ENCODE assay signal across 14 mouse cellular contexts in genomic region chr8:117387642-117388041, GRCm38 (mm10).
DNase-seq lines count a peak whose midpoint lies in the region; ATAC-seq and TF ChIP-seq lines count a peak whose summit lies in the region.
"Had no signal": no experiment of that assay in that cellular context is flagged by ENCODE, and none has a peak within 500 bp of the region (broad histone marks: within the 10 kb centered on the region; RNA-seq: fewer than 3 reads in every experiment).

No protein-coding gene starts in this region.

- no peak overlapping the region for H3K9ac ChIP-seq in forebrain, embryonic 14.5 days (ENCODE audit: low read length)
- H3K9ac ChIP-seq in neural tube, embryonic 13.5 days: no peak overlapping the region
- H3K9ac ChIP-seq in stomach, embryonic 16.5 days (ENCODE audit: low read length): 0 out of 2 replicates have a peak overlapping the region, but pooled peaks have one; percentile 29
- H3K9ac ChIP-seq: embryonic facial prominence, embryonic 12.5 days; forebrain, embryonic 13.5 days; liver, embryonic 12.5 days; midbrain, embryonic 13.5 days had no signal

- no peak overlapping the region for H3K4me3 ChIP-seq in forebrain, embryonic 10.5 days
- no peak overlapping the region for H3K4me3 ChIP-seq in forebrain, embryonic 14.5 days (ENCODE audit: low read depth, low read length)
- no peak overlapping the region for H3K4me3 ChIP-seq in kidney, adult 2 months (ENCODE audit: insufficient read depth, low read depth, low read length)
- H3K4me3 ChIP-seq in neural tube, embryonic 13.5 days: no peak overlapping the region
- no peak overlapping the region for H3K4me3 ChIP-seq in stomach, embryonic 16.5 days (replicated peaks; ENCODE audit: low read length)
- H3K4me3 ChIP-seq: embryonic facial prominence, embryonic 12.5 days; forebrain, embryonic 13.5 days; liver, embryonic 12.5 days; midbrain, embryonic 13.5 days had no signal

- H3K4me1 ChIP-seq in forebrain, embryonic 10.5 days: peaks cover 15% of the 10 kb centered on the region
- H3K4me1 ChIP-seq in forebrain, embryonic 14.5 days (ENCODE audit: control insufficient read depth, insufficient read depth, low read length): no peaks in the 10 kb centered on the region
- peaks cover 9% of the 10 kb centered on the region for H3K4me1 ChIP-seq in kidney, adult 2 months (ENCODE audit: control insufficient read depth, insufficient read depth, low read length)
- peaks cover 42% of the 10 kb centered on the region for H3K4me1 ChIP-seq in neural tube, embryonic 13.5 days (replicated peaks)
- peaks cover 7% of the 10 kb centered on the region for H3K4me1 ChIP-seq in stomach, embryonic 16.5 days (ENCODE audit: control insufficient read depth, insufficient read depth, low read length)
- H3K4me1 ChIP-seq: liver, embryonic 12.5 days had no signal

- WGBS in forebrain, embryonic 10.5 days: 70% methylated on average over 10 of the region's 10 CpGs
- WGBS in forebrain, embryonic 14.5 days: 64% methylated on average over 10 of the region's 10 CpGs
- WGBS in kidney, adult 2 months: 55% methylated on average over 10 of the region's 10 CpGs
- 46% methylated on average over 10 of the region's 10 CpGs for WGBS in neural tube, embryonic 13.5 days
- 65% methylated on average over 10 of the region's 10 CpGs for WGBS in stomach, embryonic 16.5 days

- no peak overlapping the region for H3K4me2 ChIP-seq in forebrain, embryonic 14.5 days (ENCODE audit: low read length)
- no peak overlapping the region for H3K4me2 ChIP-seq in neural tube, embryonic 13.5 days
- H3K4me2 ChIP-seq in stomach, embryonic 16.5 days (ENCODE audit: low read depth, low read length): no peak overlapping the region
- H3K4me2 ChIP-seq: embryonic facial prominence, embryonic 12.5 days; forebrain, embryonic 13.5 days; liver, embryonic 12.5 days; midbrain, embryonic 13.5 days had no signal

- TF ChIP-seq POLR2A in kidney, adult 2 months (IDR thresholded peaks at IDR 0.05; ENCODE audit: low read depth, low read length): no peak

- H3K27ac ChIP-seq in forebrain, embryonic 10.5 days: 0 out of 2 replicates have a peak overlapping the region, but pooled peaks have one; percentile 3
- H3K27ac ChIP-seq in forebrain, embryonic 14.5 days (ENCODE audit: low read depth, low read length): no peak overlapping the region
- 0 out of 2 replicates have a peak overlapping the region, but pooled peaks have one; percentile 20 for H3K27ac ChIP-seq in kidney, adult 2 months (ENCODE audit: insufficient read depth, low read depth, low read length)
- H3K27ac ChIP-seq in neural tube, embryonic 13.5 days (replicated peaks): peak overlapping the region; percentile 42; the same call in 1 of the 2 replicates
- H3K27ac ChIP-seq in stomach, embryonic 16.5 days (ENCODE audit: low read length): peak overlapping the region; percentile 7; the same call in 1 of the 2 replicates
- H3K27ac ChIP-seq: embryonic facial prominence, embryonic 12.5 days; forebrain, embryonic 13.5 days; midbrain, embryonic 13.5 days had no signal

- TF ChIP-seq CTCF in kidney, adult 2 months (conservative IDR thresholded peaks at IDR 0.05; ENCODE audit: insufficient read depth, insufficient read length, low read depth, low read length): no peak

- H3K36me3 ChIP-seq in forebrain, embryonic 10.5 days (replicated peaks): peaks cover 35% of the 10 kb centered on the region
- 0 out of 2 replicates have a peak, but pooled peaks cover 8% of the 10 kb centered on the region for H3K36me3 ChIP-seq in forebrain, embryonic 14.5 days (ENCODE audit: control insufficient read depth, insufficient read depth, low read length)
- H3K36me3 ChIP-seq in kidney, adult 2 months (ENCODE audit: control insufficient read depth, insufficient read depth, low read length): no peaks in the 10 kb centered on the region
- H3K36me3 ChIP-seq in neural tube, embryonic 13.5 days: peaks cover 10% of the 10 kb centered on the region; the same call in 1 of the 2 replicates
- 0 out of 2 replicates have a peak, but pooled peaks cover 10% of the 10 kb centered on the region for H3K36me3 ChIP-seq in stomach, embryonic 16.5 days (ENCODE audit: control insufficient read depth, insufficient read depth, low read length)

- no peak for ATAC-seq in forebrain, embryonic 14.5 days
- no peak for ATAC-seq in neural tube, embryonic 13.5 days (ENCODE audit: low read depth)
- no peak for ATAC-seq in stomach, embryonic 16.5 days (ENCODE audit: insufficient read depth, low FRiP score)
- ATAC-seq: forebrain, embryonic 13.5 days; liver, embryonic 12.5 days; midbrain, embryonic 13.5 days had no signal

- DNase-seq in forebrain, embryonic 10.5 days (ENCODE audit: extremely low spot score, low spot score): no peak
- DNase-seq in forebrain, embryonic 14.5 days (ENCODE audit: low spot score): no peak
- DNase-seq in kidney, adult 2 months: no peak
- no peak for DNase-seq in kidney, adult 8-10 months
- DNase-seq in neural tube, embryonic 10.5 days (ENCODE audit: extremely low spot score, low spot score): no peak
- DNase-seq in cerebellum, adult 11-12 months: no peak
- DNase-seq: cerebellum, postnatal 25 days; spleen, adult 18-20 months had no signal

- peaks cover 11% of the 10 kb centered on the region; the same call in 1 of the 2 replicates for H3K9me3 ChIP-seq in forebrain, embryonic 10.5 days
- H3K9me3 ChIP-seq in forebrain, embryonic 14.5 days (replicated peaks; ENCODE audit: control insufficient read depth, low read length): no peaks in the 10 kb centered on the region
- H3K9me3 ChIP-seq in neural tube, embryonic 13.5 days: no peaks in the 10 kb centered on the region
- H3K9me3 ChIP-seq in stomach, embryonic 16.5 days (replicated peaks; ENCODE audit: control insufficient read depth, low read length): peaks cover 6% of the 10 kb centered on the region; the same call in 1 of the 2 replicates
- H3K9me3 ChIP-seq: embryonic facial prominence, embryonic 12.5 days; liver, embryonic 12.5 days had no signal

- H3K27me3 ChIP-seq in forebrain, embryonic 10.5 days (ENCODE audit: poor library complexity, severe bottlenecking): no peaks in the 10 kb centered on the region
- H3K27me3 ChIP-seq in forebrain, embryonic 14.5 days (replicated peaks; ENCODE audit: control insufficient read depth, insufficient read depth, low read length): no peaks in the 10 kb centered on the region
- H3K27me3 ChIP-seq in kidney, adult 2 months (replicated peaks; ENCODE audit: control insufficient read depth, insufficient read depth, low read length): no peaks in the 10 kb centered on the region
- H3K27me3 ChIP-seq in neural tube, embryonic 13.5 days: no peaks in the 10 kb centered on the region
- H3K27me3 ChIP-seq in stomach, embryonic 16.5 days (ENCODE audit: control insufficient read depth, insufficient read depth, low read length): no peaks in the 10 kb centered on the region
- H3K27me3 ChIP-seq: embryonic facial prominence, embryonic 12.5 days; forebrain, embryonic 13.5 days; liver, embryonic 12.5 days; midbrain, embryonic 13.5 days had no signal
